Mouse (Mus musculus) embryonic facial prominence, embryonic 12.5 days (tissue): ENCODE data around the gene Srrm2. TPM values are rescaled to one million over a fixed set of nuclear protein-coding genes. Genes with fewer than 3 reads are reported as not detected.

Source experiments
- ATAC-seq: fragments of 200-750 bp; cut with Nextera tagmentation; 2 replicates; pipeline ENCODE4 v1.8.0; 2017; ENCODE audit not compliant: insufficient number of reproducible peaks, insufficient read depth, low FRiP score, low TSS enrichment
- H3K27ac ChIP-seq: fragments of 300-500 bp; sonication (generic); 2 replicates; pipeline ENCODE4 v1.5.1; 2016; ENCODE audit warnings: mild to moderate bottlenecking
- H3K27me3 ChIP-seq: fragments of 300-500 bp; sonication (generic); 2 replicates; pipeline ENCODE4 v1.6.1; 2016; ENCODE audit warnings: mild to moderate bottlenecking, moderate library complexity
- H3K36me3 ChIP-seq: fragments of 300-500 bp; sonication (generic); 2 replicates; pipeline ENCODE4 v1.6.1; 2016; ENCODE audit warnings: mild to moderate bottlenecking
- H3K4me1 ChIP-seq: fragments of 300-500 bp; sonication (generic); 2 replicates; pipeline ENCODE4 v1.6.1; 2016
- H3K4me2 ChIP-seq: fragments of 300-500 bp; sonication (generic); replicated peaks from 2 replicates; pipeline ENCODE4 v1.6.1; 2016; ENCODE audit warnings: mild to moderate bottlenecking, moderate library complexity
- H3K4me3 ChIP-seq: fragments of 300-500 bp; sonication (generic); 2 replicates; pipeline ENCODE4 v1.5.1; 2016; ENCODE audit warnings: mild to moderate bottlenecking
- H3K9ac ChIP-seq: fragments of 300-500 bp; sonication (generic); 2 replicates; pipeline ENCODE4 v1.6.1; 2016; ENCODE audit warnings: mild to moderate bottlenecking, moderate library complexity
- H3K9me3 ChIP-seq: fragments of 300-500 bp; sonication (generic); 2 replicates; pipeline ENCODE4 v1.6.1; 2016; ENCODE audit warnings: mild to moderate bottlenecking, moderate library complexity
- WGBS: fragments of 180-500 bp; shearing (Covaris S2); methylation state at CpG from one replicate; pipeline ENCODE4 v1.1.7; 2016; 5-methylcytosine and 5-hydroxymethylcytosine counted together
- polyA plus RNA-seq: library from polyadenylated mRNA; unstranded; fragments of >200 nt; fragmentation: Nextera tagmentation; extraction: Ambion mirVana; gene quantifications from 2 replicates; pipeline ENCODE4 v1.2.1, GENCODE M21; 2016

Srrm2 gene
- polyA plus RNA-seq, 1 experiment from 2014 or later, result 657 TPM

- peak overlapping the region; percentile 92 for H3K27ac ChIP-seq
- no peaks in the 10 kb centered on the region for H3K27me3 ChIP-seq
- peak overlapping the region; percentile 74 for H3K9ac ChIP-seq
- no peaks in the 10 kb centered on the region for H3K9me3 ChIP-seq
- H3K36me3 ChIP-seq, result no peaks in the 10 kb centered on the region
- H3K4me2 ChIP-seq, result peak overlapping the region; percentile 62
- peak overlapping the region; percentile 45 for H3K4me3 ChIP-seq
- WGBS, result 14% methylated on average over 8 of the region's 8 CpGs
- no peak for ATAC-seq
- peaks cover 21% of the 10 kb centered on the region for H3K4me1 ChIP-seq
These were observed 523 bp upstream of the Srrm2 start for GRCm38 (mm10) chr17:23789749-23790268.

- H3K9ac ChIP-seq, result peak overlapping the region; percentile 74
- WGBS, result 54% methylated on average over 2 of the region's 2 CpGs
- peak overlapping the region; percentile 62 for H3K4me2 ChIP-seq
- peak overlapping the region; percentile 92 for H3K27ac ChIP-seq
- H3K4me3 ChIP-seq, result peak overlapping the region; percentile 45
- no peaks in the 10 kb centered on the region for H3K36me3 ChIP-seq
- H3K9me3 ChIP-seq, result no peaks in the 10 kb centered on the region
- no peak for ATAC-seq
- H3K27me3 ChIP-seq, result no peaks in the 10 kb centered on the region
- H3K4me1 ChIP-seq, result peaks cover 21% of the 10 kb centered on the region
These were observed 686 bp downstream of the Srrm2 start for GRCm38 (mm10) chr17:23791079-23791357.

GRCm38 (mm10) chr17:23795323-23795722 lies 5.0 kb downstream of the Srrm2 start:
- no peak for ATAC-seq

GRCm38 (mm10) chr17:23797316-23797715 lies 7.0 kb downstream of the Srrm2 start:
- Histone ChIP-seq H3K36me3 (no peaks in the 10 kb centered on the region), H3K27ac (no peak overlapping the region), H3K9ac (no peak overlapping the region), H3K27me3 (no peaks in the 10 kb centered on the region), H3K4me3 (no peak overlapping the region), H3K4me2 (no peak overlapping the region), H3K4me1 (0 out of 2 replicates have a peak, but pooled peaks cover 4% of the 10 kb centered on the region), H3K9me3 (no peaks in the 10 kb centered on the region)
- no peak for ATAC-seq
- 27% methylated on average over 7 of the region's 7 CpGs for WGBS

More at GRCm38 (mm10) chr17:23795323-23795722, 5.0 kb downstream of the Srrm2 start:
- no peaks in the 10 kb centered on the region for H3K36me3 ChIP-seq
- no peak overlapping the region for H3K9ac ChIP-seq
- no peak overlapping the region for H3K27ac ChIP-seq
- H3K4me2 ChIP-seq, result no peak overlapping the region
- H3K9me3 ChIP-seq, result no peaks in the 10 kb centered on the region
- H3K4me3 ChIP-seq, result no peak overlapping the region
- peaks cover 11% of the 10 kb centered on the region; the same call in 1 of the 2 replicates for H3K4me1 ChIP-seq
- H3K27me3 ChIP-seq, result no peaks in the 10 kb centered on the region
- 96% methylated on average over 8 of the region's 8 CpGs for WGBS

GRCm38 (mm10) chr17:23801627-23802026 lies 11.3 kb downstream of the Srrm2 start:
- no peaks in the 10 kb centered on the region for H3K27me3 ChIP-seq
- WGBS, result 87% methylated on average over 10 of the region's 10 CpGs
- no peak overlapping the region for H3K4me2 ChIP-seq
- H3K27ac ChIP-seq, result no peak overlapping the region
- H3K9me3 ChIP-seq, result no peaks in the 10 kb centered on the region
- H3K9ac ChIP-seq, result no peak overlapping the region
- no peaks in the 10 kb centered on the region for H3K36me3 ChIP-seq
- ATAC-seq, result no peak
- peaks cover 18% of the 10 kb centered on the region for H3K4me1 ChIP-seq
- no peak overlapping the region for H3K4me3 ChIP-seq

- WGBS, result under 1% methylated on average over 58 of the region's 60 CpGs
- Histone ChIP-seq H3K4me2 (peak overlapping the region; percentile 70), H3K4me1 (peaks cover 23% of the 10 kb centered on the region), H3K9ac (peak overlapping the region; percentile 98), H3K4me3 (peak overlapping the region; percentile 99), H3K36me3 (peaks cover 11% of the 10 kb centered on the region), H3K9me3 (no peaks in the 10 kb centered on the region), H3K27me3 (no peaks in the 10 kb centered on the region), H3K27ac (peak overlapping the region; percentile 97)
- peak; percentile 99 for ATAC-seq
These were observed 12.5 kb downstream of the Srrm2 start for GRCm38 (mm10) chr17:23802746-23803365.

GRCm38 (mm10) chr17:23803366-23804041 lies 13.2 kb downstream of the Srrm2 start:
- no peaks in the 10 kb centered on the region for H3K27me3 ChIP-seq
- peak overlapping the region; percentile 70 for H3K4me2 ChIP-seq
- H3K27ac ChIP-seq, result peak overlapping the region; percentile 97
- no peaks in the 10 kb centered on the region for H3K9me3 ChIP-seq
- H3K4me3 ChIP-seq, result peak overlapping the region; percentile 99
- peak overlapping the region; percentile 98 for H3K9ac ChIP-seq
- under 1% methylated on average over 56 of the region's 83 CpGs for WGBS
- H3K36me3 ChIP-seq, result peaks cover 17% of the 10 kb centered on the region
- H3K4me1 ChIP-seq, result peaks cover 23% of the 10 kb centered on the region
- ATAC-seq, result peak; percentile 48; the same call in 1 of the 2 replicates

GRCm38 (mm10) chr17:23804426-23805085 lies 14.2 kb downstream of the Srrm2 start:
- no peak for ATAC-seq
- Histone ChIP-seq H3K36me3 (peaks cover 28% of the 10 kb centered on the region), H3K27ac (no peak overlapping the region), H3K4me1 (peaks cover 23% of the 10 kb centered on the region), H3K9me3 (no peaks in the 10 kb centered on the region), H3K27me3 (no peaks in the 10 kb centered on the region), H3K4me3 (peak overlapping the region; percentile 99), H3K4me2 (peak overlapping the region; percentile 70), H3K9ac (peak overlapping the region; percentile 98)
- WGBS, result 9% methylated on average over 8 of the region's 8 CpGs

- H3K9ac ChIP-seq, result no peak overlapping the region; the same call in 1 of the 2 replicates
- WGBS, result 63% methylated on average over 25 of the region's 25 CpGs
- H3K36me3 ChIP-seq, result peaks cover 51% of the 10 kb centered on the region
- peaks cover 23% of the 10 kb centered on the region for H3K4me1 ChIP-seq
- ATAC-seq, result no peak
- peak overlapping the region; percentile 27 for H3K4me2 ChIP-seq
- H3K27me3 ChIP-seq, result no peaks in the 10 kb centered on the region
- H3K27ac ChIP-seq, result peak overlapping the region; percentile 42; the same call in 1 of the 2 replicates
- H3K9me3 ChIP-seq, result no peaks in the 10 kb centered on the region
- no peak overlapping the region for H3K4me3 ChIP-seq
These were observed 16.5 kb downstream of the Srrm2 start for GRCm38 (mm10) chr17:23806867-23807266.

- H3K4me2 ChIP-seq, result no peak overlapping the region
- ATAC-seq, result no peak
- no peaks in the 10 kb centered on the region for H3K27me3 ChIP-seq
- 86% methylated on average over 3 of the region's 3 CpGs for WGBS
- H3K27ac ChIP-seq, result no peak overlapping the region
- H3K9me3 ChIP-seq, result no peaks in the 10 kb centered on the region
- peaks cover 59% of the 10 kb centered on the region for H3K36me3 ChIP-seq
- no peak overlapping the region for H3K4me3 ChIP-seq
- H3K9ac ChIP-seq, result no peak overlapping the region
- peaks cover 23% of the 10 kb centered on the region for H3K4me1 ChIP-seq
These were observed 17.6 kb downstream of the Srrm2 start for GRCm38 (mm10) chr17:23807918-23808317.

GRCm38 (mm10) chr17:23815641-23816040 lies 25.3 kb downstream of the Srrm2 start:
- peaks cover 95% of the 10 kb centered on the region for H3K36me3 ChIP-seq
- no peak overlapping the region for H3K9ac ChIP-seq
- WGBS, result 96% methylated on average over 16 of the region's 16 CpGs
- H3K4me2 ChIP-seq, result no peak overlapping the region
- no peak overlapping the region for H3K4me3 ChIP-seq
- no peak for ATAC-seq
- no peaks in the 10 kb centered on the region for H3K27me3 ChIP-seq
- no peaks in the 10 kb centered on the region for H3K4me1 ChIP-seq
- no peak overlapping the region for H3K27ac ChIP-seq
- H3K9me3 ChIP-seq, result peaks cover 29% of the 10 kb centered on the region; the same call in 1 of the 2 replicates
